Mouse (Mus musculus): ENCODE results near the gene Cab39. TPM values are rescaled to one million over a fixed set of nuclear protein-coding genes. Genes with fewer than 3 reads are reported as not detected.

The Cab39 gene
- polyA plus RNA-seq, 1 experiment, result 65.1 TPM

DNA sequence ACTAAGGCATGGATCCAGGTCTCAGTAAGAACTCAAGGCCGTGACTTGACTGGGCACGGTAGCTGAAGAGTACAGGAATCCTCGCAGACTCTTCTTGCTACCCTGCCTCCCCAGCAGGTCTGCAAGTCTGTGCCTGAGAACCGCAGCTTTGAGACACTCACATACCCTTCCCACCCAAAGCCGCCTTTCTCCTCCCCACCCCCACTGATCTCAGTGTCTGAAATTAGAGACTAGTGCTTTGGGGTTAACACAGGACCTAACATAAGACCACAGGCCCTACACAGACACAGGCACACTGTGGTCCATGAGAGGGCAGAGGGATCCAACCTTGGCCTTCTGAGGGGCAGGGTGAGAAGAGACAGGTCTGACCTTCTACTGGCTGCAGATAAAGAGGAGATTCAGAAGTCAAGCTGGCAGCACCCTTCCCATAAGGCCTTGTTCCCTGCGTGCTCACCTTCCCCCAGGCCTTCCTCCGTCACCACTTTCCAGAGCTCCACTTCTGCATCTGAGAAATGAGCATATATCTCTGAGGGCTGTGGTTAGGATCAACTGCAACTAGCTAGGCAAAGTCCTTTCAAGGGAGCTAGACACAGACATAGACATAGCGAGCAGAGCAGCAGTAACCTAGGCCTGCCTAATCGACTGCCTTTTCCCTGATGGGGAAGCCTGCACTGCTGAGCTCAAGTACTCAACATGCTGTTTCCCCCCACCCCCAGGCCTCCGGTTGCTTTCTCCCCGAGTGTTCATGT lies 41.1 kb upstream of the Cab39 start:
- Histone ChIP-seq H3K36me3 (ENCODE audit: control insufficient read depth, insufficient read depth, low read length) (no peaks in the 10 kb centered on the region), H3K27me3 (ENCODE audit: control insufficient read depth, insufficient read depth, low read length) (no peaks in the 10 kb centered on the region; the same call in 1 of the 2 replicates), H3K4me1 (replicated peaks; ENCODE audit: control insufficient read depth, insufficient read depth, low read length) (peaks cover 41% of the 10 kb centered on the region), H3K4me3 (ENCODE audit: control insufficient read depth, insufficient read depth, low read length) (peak overlapping the region; percentile 46), H3K27ac (ENCODE audit: control insufficient read depth, insufficient read depth, low read length) (peak overlapping the region; percentile 98)
- WGBS, result 10% methylated on average over 11 of the region's 11 CpGs
- TF ChIP-seq POLR2A (IDR thresholded peaks at IDR 0.05; ENCODE audit: control insufficient read depth, extremely low read depth, insufficient read depth, low read length, poor library complexity) (no peak), CTCF (IDR thresholded peaks at IDR 0.05; ENCODE audit: borderline replicate concordance, control insufficient read depth, extremely low read depth, insufficient read depth, low read length, poor library complexity) (no peak)
- DNase-seq, result peak; percentile 45

GRCm38 (mm10) chr1:85757531-85758230 lies 35.6 kb upstream of the Cab39 start:
- TF ChIP-seq CTCF (IDR thresholded peaks at IDR 0.05; ENCODE audit: borderline replicate concordance, control insufficient read depth, extremely low read depth, insufficient read depth, low read length, poor library complexity) (no peak), POLR2A (IDR thresholded peaks at IDR 0.05; ENCODE audit: control insufficient read depth, extremely low read depth, insufficient read depth, low read length, poor library complexity) (no peak)
- Histone ChIP-seq H3K36me3 (ENCODE audit: control insufficient read depth, insufficient read depth, low read length) (no peaks in the 10 kb centered on the region), H3K27ac (ENCODE audit: control insufficient read depth, insufficient read depth, low read length) (no peak overlapping the region), H3K4me3 (ENCODE audit: control insufficient read depth, insufficient read depth, low read length) (no peak overlapping the region), H3K4me1 (replicated peaks; ENCODE audit: control insufficient read depth, insufficient read depth, low read length) (peaks cover 14% of the 10 kb centered on the region), H3K27me3 (ENCODE audit: control insufficient read depth, insufficient read depth, low read length) (no peaks in the 10 kb centered on the region; the same call in 1 of the 2 replicates)
- WGBS, result 73% methylated on average over 6 of the region's 6 CpGs
- no peak for DNase-seq

DNA sequence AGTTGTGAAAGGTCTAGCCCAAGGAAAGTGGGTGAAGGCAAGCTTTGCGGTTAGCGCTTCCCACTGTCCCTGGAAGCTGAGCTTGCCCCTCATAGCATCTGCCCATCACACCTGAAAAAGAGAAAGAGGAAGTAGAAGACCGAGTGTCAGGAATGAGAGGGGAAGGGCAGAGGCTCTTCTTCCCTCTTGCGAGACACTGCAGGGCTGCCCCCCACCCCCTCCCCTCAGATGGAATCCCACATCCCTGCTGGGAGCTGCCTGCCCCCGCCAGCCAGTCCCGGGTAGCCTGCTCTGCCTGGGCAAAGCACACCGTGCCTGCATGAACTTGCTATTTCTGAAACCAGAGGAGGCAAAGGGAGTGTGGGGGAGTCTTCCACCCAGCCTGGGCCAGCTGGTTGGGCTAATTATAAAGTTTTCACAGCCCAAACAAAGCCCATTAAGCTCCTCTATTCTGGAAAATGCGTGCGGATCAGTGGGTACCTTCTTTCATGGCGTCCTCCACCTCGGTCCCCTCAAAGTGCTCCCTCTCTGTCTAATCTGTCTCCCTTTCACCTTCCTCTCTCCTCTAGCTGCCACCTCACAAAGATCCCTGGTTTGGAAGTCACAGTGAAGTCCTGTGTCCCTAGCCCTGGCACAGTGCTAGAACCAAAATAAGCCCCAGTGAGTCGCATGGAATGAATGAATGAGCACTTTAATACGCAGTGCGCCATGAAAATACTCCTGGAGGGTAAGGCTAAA lies 34.8 kb upstream of the Cab39 start:
- H3K4me3 ChIP-seq (ENCODE audit: control insufficient read depth, insufficient read depth, low read length), result no peak overlapping the region
- WGBS, result 42% methylated on average over 14 of the region's 14 CpGs
- DNase-seq, result no peak
- TF ChIP-seq CTCF (IDR thresholded peaks at IDR 0.05; ENCODE audit: borderline replicate concordance, control insufficient read depth, extremely low read depth, insufficient read depth, low read length, poor library complexity) (no peak), POLR2A (IDR thresholded peaks at IDR 0.05; ENCODE audit: control insufficient read depth, extremely low read depth, insufficient read depth, low read length, poor library complexity) (no peak)
- no peaks in the 10 kb centered on the region; the same call in 1 of the 2 replicates for H3K27me3 ChIP-seq (ENCODE audit: control insufficient read depth, insufficient read depth, low read length)
- no peak overlapping the region for H3K27ac ChIP-seq (ENCODE audit: control insufficient read depth, insufficient read depth, low read length)
- no peaks in the 10 kb centered on the region for H3K36me3 ChIP-seq (ENCODE audit: control insufficient read depth, insufficient read depth, low read length)
- peaks cover 14% of the 10 kb centered on the region for H3K4me1 ChIP-seq (replicated peaks; ENCODE audit: control insufficient read depth, insufficient read depth, low read length)

- no peaks in the 10 kb centered on the region; the same call in 1 of the 2 replicates for H3K27me3 ChIP-seq (ENCODE audit: control insufficient read depth, insufficient read depth, low read length)
- WGBS, result 47% methylated on average over 1 of the region's 1 CpGs
These were observed 34.3 kb upstream of the Cab39 start for GRCm38 (mm10) chr1:85758969-85759293.

GRCm38 (mm10) chr1:85761665-85762064 lies 31.6 kb upstream of the Cab39 start:
- TF ChIP-seq POLR2A (IDR thresholded peaks at IDR 0.05; ENCODE audit: control insufficient read depth, extremely low read depth, insufficient read depth, low read length, poor library complexity) (no peak), CTCF (IDR thresholded peaks at IDR 0.05; ENCODE audit: borderline replicate concordance, control insufficient read depth, extremely low read depth, insufficient read depth, low read length, poor library complexity) (no peak)
- whole genome bisulfite sequencing, result 92% methylated on average over 4 of the region's 4 CpGs

More at GRCm38 (mm10) chr1:85758969-85759293, 34.3 kb upstream of the Cab39 start:
- Histone ChIP-seq H3K27ac (ENCODE audit: control insufficient read depth, insufficient read depth, low read length) (no peak overlapping the region), H3K4me3 (ENCODE audit: control insufficient read depth, insufficient read depth, low read length) (no peak overlapping the region), H3K36me3 (ENCODE audit: control insufficient read depth, insufficient read depth, low read length) (no peaks in the 10 kb centered on the region), H3K4me1 (replicated peaks; ENCODE audit: control insufficient read depth, insufficient read depth, low read length) (peaks cover 18% of the 10 kb centered on the region)
- TF ChIP-seq CTCF (IDR thresholded peaks at IDR 0.05; ENCODE audit: borderline replicate concordance, control insufficient read depth, extremely low read depth, insufficient read depth, low read length, poor library complexity) (no peak), POLR2A (IDR thresholded peaks at IDR 0.05; ENCODE audit: control insufficient read depth, extremely low read depth, insufficient read depth, low read length, poor library complexity) (no peak)
- no peak for DNase-seq

DNA sequence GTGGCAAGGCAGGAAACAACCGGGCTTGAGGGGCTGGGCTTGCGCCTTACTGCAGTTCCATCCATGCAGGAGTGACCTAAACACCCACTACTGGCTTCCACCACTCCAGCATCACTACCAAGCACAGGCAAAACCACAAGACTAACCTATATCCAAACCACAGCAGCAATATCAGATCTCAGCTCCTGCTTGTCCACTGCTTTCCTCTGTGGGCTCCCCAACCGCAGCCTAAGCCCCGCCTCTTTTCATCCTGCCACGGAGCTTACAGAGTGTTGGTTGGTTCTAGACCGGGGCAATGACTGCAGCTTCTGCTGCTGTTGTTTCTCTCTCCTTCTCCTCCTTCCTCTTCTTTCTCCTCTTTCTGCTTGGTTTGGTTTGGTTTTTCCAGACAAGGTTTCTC lies 29.9 kb upstream of the Cab39 start:
- no peak overlapping the region for H3K27ac ChIP-seq (ENCODE audit: control insufficient read depth, insufficient read depth, low read length)
- no peaks in the 10 kb centered on the region for H3K27me3 ChIP-seq (ENCODE audit: control insufficient read depth, insufficient read depth, low read length)
- peak; percentile 31 for DNase-seq
- no peak for TF ChIP-seq CTCF (IDR thresholded peaks at IDR 0.05; ENCODE audit: borderline replicate concordance, control insufficient read depth, extremely low read depth, insufficient read depth, low read length, poor library complexity)
- TF ChIP-seq POLR2A (IDR thresholded peaks at IDR 0.05; ENCODE audit: control insufficient read depth, extremely low read depth, insufficient read depth, low read length, poor library complexity), result no peak
- H3K4me3 ChIP-seq (ENCODE audit: control insufficient read depth, insufficient read depth, low read length), result no peak overlapping the region
- peaks cover 10% of the 10 kb centered on the region for H3K4me1 ChIP-seq (replicated peaks; ENCODE audit: control insufficient read depth, insufficient read depth, low read length)
- WGBS, result 12% methylated on average over 6 of the region's 6 CpGs
- no peaks in the 10 kb centered on the region for H3K36me3 ChIP-seq (ENCODE audit: control insufficient read depth, insufficient read depth, low read length)

More at GRCm38 (mm10) chr1:85761665-85762064, 31.6 kb upstream of the Cab39 start:
- Histone ChIP-seq H3K27ac (ENCODE audit: control insufficient read depth, insufficient read depth, low read length) (no peak overlapping the region), H3K36me3 (ENCODE audit: control insufficient read depth, insufficient read depth, low read length) (no peaks in the 10 kb centered on the region), H3K27me3 (ENCODE audit: control insufficient read depth, insufficient read depth, low read length) (no peaks in the 10 kb centered on the region), H3K4me3 (ENCODE audit: control insufficient read depth, insufficient read depth, low read length) (no peak overlapping the region), H3K4me1 (replicated peaks; ENCODE audit: control insufficient read depth, insufficient read depth, low read length) (peaks cover 18% of the 10 kb centered on the region)
- DNase-seq, result no peak
